Mouse (Mus musculus) v-Abl transformed pro-B cells (cell line): ENCODE results near the gene Ino80d.
"Not testable (repeated sequence)": the region's sequence is repeated elsewhere in the genome, so short reads cannot be mapped to it uniquely, and the experiment has no call there.

ENCODE experiments used
- in situ Hi-C, 2 experiments: fragments of 400-800 bp; cut with MboI; formaldehyde crosslinking; loops; one replicate each; pipeline ENCODE4 v1.15.1; 2025; ENCODE audit not compliant: unreplicated experiment in 2 of 2

Ino80d gene

DNA sequence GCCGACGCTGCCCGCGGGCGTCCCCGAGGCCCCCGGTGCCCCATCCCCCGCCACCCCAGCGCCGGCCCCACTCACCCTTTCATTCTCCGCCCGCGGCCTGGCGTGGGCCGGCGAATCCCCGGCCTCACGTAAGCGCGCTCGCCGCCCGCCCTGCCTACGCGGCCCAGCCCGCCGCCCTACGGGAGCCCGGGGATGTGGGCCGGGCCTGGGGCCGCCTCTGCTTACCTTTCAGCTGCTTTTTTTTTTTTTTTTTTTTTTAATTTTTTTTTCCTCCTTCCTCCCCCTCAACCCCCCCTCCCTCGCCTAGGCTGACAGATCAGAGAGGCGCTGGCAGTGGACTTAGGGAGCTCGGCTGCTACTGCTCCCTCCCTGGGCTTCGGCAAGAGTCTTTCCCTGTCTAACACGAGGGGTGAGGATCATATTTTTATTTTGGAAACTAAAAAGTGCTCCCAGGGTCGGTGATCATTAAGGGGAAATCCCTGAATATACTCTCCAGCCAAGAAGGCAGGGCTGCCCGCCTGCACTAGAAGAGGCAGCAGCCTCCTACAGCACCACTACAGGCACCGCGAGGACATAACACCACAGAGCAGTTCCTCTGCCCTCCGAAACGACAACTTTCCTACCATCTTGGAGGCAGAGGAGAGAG, at the start of gene Ino80d:
Gene Ino80d (minus strand): TSS at position 532 of the 646 bp plus-strand sequence.
- in situ Hi-C loops: no loop called here

DNA sequence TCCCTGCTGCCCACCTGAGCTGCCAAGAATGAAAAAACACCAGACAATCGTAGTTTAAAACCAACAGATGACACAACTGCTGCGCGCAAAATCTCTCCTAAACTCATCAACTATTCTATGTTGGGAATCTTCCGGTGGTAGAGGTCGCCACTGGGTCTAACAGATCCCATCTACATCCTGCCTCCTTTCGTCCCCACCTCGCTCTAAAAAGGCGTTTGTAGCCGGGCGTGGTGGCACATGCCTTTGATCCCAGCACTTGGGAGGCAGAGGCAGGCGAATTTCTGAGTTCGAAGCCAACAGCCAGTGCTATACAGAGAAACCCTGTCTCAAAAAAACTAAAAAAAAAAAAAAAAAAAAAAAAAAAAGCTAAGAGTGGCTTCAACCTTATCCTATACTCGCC, 25.8 kb upstream of the Ino80d start:
- in situ Hi-C loops: no loop called here

DNA sequence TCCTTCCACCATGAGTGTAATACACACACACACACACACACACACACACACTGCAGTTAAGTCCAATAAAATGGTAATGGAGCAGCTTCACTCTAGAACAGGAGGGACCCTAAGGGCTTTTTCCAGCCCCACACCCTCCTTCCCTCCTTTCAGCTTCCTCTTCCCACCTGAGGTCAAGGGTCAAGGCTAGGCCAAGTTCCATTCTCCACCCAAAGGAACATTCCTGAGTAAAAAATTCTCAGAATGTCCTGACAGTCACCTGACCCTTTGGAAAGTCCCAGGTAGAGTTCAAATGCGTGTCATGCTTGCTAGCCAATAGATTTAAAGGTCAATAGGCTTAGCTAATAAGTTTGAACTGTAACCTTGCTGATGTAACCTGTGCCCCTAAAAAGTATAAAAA, 24.1 kb upstream of the Ino80d start:
- in situ Hi-C loops: not testable (repeated sequence)

DNA sequence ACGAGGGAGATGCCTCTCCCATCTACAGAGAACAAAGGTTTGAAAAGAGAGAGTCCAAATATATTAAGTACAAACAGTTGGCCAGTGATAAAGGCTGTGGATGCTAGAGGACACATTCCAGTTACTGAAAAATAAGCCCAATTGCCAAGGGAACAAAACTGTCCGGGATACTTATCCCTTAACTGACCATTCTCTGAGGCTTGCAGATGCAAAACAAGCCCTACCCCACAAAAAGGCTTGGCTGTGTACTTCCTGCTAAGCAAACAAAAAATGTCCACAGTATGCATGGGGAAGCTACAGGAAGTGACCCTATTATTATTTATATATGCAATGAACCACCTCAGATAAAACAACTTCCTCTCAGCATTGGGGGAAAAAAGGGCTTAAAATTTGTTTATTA, 23.5 kb upstream of the Ino80d start:
- in situ Hi-C loops: no loop called here

DNA sequence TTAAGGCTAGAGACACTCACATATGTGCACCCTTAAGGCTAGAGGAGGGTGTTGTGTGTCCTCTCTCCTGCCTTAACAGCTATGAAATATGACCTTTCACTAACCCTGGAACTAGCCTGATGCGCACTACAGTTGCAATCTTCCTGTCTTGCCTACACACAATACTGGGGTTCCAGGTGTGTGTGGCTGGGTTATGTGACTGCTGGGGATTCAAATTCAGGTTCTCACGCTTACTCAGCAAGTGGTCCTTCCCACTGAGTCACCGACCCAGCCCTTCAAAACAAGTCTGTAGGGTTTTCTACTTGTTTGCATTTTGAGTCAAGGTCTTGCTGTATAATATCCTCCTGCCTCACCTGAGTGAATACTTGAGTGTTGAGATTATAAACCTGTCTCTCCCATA, 20.1 kb upstream of the Ino80d start:
- in situ Hi-C loops: no loop called here

DNA sequence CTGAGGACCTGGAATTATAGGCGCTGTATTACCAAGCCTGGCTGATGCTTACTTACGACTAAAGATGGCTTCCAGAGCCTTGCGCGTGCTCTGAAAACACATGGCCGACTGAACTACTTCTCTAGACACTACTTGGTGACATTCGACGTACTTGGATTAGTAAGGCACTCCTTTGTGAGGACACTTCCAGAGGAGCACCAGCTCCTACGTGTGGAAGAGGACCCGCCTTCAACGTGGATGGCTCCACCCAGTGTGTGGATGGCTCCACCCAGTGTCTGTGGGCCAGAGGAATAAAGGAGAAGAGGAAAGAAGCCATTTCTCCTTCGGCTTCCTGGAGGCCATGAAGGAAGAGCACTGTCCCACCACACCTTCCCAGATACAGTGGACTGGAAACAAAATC, 17.3 kb upstream of the Ino80d start:
- in situ Hi-C loops: no loop called here

DNA sequence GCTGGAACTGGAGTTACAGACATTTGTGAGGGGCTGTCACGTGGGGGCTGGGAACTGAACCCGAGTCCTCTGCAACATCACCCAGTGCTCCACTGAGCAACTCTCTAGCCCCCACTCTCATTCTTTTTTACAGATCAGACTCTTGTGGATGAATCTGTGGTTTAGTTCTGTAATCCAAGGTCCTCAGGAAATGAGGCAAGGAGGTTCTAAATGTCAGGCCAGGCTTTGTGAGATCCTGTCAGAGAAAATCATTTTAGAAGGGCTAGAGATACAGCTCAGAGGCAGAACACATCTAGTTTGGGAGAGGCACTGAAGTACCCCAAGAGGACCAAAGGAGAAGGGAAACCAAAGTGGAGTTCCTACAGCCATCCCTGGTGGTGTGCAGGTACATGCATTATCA, 16.4 kb upstream of the Ino80d start:
- in situ Hi-C loops: no loop called here

DNA sequence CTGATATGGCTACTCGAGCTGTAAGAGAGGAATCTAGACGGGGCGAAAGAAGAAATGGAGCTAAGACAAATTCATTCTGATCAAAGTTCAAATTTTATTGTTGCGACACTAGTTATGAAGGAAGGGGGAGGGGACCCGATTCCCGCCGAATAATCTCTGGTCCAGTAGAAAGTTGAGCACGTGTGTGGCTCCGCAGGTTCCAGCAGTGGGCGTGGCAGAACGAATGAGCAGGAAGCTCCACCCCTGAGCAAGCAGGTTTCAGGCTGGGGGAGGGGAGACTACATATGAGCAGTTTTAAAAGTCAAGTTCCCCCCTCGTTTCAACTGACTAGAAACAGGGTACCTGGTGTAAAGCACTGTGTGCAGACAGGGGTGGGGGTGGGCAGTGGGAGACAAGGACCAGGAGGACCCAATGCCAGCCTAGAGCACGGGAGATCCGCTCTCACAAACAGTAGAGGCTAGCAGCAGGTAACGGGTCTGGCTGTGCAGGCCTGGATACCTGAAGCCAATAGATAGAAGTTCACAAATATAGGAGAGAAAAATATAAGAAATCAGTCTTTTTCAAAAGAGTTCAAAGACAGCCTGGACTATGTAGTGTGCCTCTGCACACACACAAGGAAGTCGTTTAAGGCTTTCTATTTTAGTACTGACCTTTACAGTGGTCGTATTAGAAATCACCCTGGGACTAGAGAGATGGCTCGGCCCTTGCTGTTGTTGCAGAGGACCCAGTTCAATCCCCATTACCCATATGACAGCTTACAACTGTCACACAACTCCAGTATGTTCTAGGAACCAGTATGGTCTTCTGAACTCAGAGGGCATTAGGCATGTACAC, 15.6 kb upstream of the Ino80d start:
- in situ Hi-C loops: no loop called here

DNA sequence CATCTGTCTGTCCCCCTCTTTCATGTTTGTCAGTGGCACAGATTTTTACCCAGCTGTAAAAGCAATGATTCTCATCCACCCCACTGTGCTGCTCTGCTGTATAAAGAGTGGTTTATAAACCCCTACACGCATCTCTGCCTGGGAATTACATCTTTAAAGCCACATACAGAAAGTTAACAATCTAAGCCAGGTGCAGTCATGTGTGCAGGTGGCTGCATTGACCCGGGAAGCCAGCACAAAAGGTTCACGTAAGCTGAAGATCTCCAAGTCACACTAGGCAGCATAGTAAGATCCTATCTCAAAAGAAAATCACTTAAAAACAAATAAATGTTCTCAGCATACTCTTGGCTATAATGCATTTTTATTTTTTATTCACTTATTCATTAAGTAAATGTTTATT, 14.8 kb upstream of the Ino80d start:
- in situ Hi-C loops: no loop called here

DNA sequence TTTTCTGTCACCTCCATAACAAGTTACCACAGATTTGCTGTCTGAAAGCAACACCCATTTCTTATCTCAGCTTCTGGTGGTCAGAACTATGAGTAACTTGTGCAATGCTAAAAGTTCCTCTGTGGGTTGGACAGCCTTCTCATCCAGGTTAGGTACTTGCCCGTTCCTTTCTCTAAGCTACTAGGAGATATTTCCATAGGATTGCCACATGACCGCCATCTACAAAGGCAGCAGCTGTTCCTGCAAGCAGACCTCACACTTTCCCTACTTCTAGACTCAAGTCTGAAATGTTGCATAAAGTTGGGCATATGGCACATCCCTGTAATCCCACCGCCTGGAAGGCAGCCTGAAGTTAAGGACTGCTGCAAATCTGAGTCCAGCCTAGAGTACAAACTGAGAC, 11.7 kb upstream of the Ino80d start:
- in situ Hi-C loops: no loop called here

DNA sequence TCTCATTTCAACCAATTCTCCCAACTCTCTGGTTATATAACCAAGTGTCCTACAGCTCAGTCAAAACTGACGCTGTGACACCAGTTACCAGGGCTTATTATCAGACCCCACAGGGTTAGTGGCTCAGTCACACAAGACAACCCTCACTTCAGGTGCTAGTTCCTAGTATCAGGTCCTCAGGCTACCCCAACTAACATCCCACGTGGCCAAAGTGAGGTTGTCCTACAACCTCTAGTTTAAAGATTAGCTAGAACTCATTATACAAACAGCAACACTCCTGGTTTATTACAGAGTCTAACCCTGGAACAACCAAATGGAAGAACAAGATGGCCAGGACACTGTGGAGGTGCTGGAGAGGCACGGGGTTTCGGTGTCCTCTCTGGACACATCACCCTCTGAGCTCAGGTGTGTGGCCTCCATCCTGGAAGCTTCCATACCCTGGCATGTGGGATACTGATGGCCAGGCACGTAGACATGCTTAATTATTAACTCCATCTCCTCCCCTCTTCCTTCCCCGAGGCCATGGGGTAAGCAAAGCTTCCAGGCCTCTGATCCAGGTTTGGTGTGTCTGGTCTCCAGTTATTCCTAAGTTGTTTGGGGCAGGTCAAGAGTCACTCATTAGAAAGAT, 9.5 kb upstream of the Ino80d start:
- in situ Hi-C loops: no loop called here

DNA sequence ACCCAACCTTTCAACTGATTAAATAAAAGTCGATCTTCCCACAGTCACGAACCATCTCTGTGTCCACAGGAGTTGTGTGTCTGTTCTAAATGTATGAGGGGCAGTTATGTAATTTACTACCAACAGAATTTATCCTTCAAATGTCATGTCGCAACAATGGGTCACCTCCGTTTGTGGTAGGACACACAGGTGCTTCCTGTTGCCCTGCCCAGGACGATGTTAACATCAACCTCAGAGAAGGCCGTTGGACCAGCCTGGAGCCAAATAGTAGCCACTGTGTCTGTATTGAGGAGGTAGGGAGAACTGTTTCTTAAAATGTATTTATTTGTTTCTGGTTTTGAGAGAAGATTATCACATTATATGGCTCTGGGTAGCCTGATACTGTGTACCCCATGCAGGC, 7.5 kb upstream of the Ino80d start:
- in situ Hi-C loops: no loop called here

DNA sequence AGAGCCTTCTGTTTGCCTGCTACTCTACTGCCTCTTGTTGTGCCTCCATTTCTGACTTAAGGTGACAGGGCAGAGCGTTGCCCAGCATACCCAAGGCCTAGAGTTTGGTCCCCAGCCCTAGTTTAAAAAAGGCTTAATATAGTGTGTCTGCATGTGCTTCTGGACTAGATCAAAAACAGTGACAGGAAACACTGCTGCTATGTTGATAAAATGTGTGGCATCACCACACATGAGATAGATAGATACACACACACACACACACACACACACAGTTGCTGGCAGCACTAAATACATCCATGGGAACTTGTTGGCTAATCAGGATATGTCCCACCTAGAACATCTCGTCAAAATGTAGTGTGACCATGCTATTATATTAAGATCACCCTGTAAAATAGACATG, 5.9 kb upstream of the Ino80d start:
- in situ Hi-C loops: no loop called here

DNA sequence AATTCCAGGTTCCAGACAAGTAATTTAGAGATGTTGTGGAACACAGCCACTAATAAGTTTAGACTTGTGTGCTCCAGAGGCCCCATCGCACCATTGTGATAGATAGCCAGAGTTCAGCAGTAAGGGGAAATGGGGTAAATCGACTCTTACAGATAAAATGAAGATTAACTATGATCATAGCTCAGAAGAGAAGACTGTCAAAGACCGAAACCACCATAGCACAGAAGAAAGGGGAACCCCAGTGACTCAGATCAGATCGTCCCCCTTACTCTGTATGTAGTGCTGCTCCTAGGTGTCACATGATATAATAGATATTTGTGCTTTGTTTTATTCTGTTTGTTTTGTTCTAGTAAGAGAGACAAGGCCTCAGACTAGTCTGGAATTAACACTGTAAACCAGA, 5.2 kb upstream of the Ino80d start:
- in situ Hi-C loops: loop anchor here in 1 of 2 experiments (5.0 kb wide), 1 partner anchor 58 kb away; the partner anchor contains the start of genes Eef1b2 and Ndufs1

DNA sequence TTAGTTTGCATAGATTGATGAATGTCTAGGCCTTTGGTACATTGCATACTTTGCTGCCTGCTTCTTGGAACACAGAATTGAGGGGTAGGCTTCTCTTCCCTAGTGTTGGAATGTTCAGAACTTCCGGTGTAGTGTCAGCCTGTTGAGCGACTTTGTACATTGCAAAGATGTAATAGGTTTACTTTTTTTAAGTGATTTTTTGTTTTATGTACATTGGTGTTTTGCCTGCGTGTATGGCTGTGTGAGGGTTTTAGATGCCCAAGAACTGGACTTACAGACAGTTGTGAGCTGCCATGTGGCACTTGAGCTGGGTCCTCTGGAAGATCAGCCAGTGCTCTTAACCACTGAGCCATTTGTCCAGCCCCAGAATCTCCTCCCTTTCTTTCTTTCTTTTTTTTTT, 1.1 kb upstream of the Ino80d start:
- in situ Hi-C loops: loop anchor here in 1 of 2 experiments (5.0 kb wide), 1 partner anchor 62 kb away; the partner anchor contains the start of genes Eef1b2 and Ndufs1

DNA sequence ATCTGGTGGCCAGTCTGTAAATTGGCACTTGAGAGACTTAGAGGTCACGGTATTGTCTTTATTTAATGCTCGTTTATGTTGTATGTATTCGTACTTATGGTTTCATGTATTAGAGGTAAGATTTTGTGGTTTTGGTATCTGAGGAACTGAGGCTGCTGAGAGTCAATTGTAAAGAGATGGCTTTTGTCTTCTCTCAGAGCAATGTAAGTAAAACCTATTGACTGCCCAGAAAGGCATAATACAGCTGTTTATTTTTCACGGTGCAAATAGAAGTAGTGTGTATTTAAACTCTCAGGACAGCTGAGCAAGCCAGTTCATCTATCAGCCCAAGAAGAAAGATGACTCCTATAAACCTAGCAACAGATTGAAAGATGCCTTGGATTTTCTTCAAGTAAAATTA, 629 bp upstream of the Ino80d start:
- in situ Hi-C loops: loop anchor here in 1 of 2 experiments (5.0 kb wide), 1 partner anchor 62 kb away; the partner anchor contains the start of genes Eef1b2 and Ndufs1

DNA sequence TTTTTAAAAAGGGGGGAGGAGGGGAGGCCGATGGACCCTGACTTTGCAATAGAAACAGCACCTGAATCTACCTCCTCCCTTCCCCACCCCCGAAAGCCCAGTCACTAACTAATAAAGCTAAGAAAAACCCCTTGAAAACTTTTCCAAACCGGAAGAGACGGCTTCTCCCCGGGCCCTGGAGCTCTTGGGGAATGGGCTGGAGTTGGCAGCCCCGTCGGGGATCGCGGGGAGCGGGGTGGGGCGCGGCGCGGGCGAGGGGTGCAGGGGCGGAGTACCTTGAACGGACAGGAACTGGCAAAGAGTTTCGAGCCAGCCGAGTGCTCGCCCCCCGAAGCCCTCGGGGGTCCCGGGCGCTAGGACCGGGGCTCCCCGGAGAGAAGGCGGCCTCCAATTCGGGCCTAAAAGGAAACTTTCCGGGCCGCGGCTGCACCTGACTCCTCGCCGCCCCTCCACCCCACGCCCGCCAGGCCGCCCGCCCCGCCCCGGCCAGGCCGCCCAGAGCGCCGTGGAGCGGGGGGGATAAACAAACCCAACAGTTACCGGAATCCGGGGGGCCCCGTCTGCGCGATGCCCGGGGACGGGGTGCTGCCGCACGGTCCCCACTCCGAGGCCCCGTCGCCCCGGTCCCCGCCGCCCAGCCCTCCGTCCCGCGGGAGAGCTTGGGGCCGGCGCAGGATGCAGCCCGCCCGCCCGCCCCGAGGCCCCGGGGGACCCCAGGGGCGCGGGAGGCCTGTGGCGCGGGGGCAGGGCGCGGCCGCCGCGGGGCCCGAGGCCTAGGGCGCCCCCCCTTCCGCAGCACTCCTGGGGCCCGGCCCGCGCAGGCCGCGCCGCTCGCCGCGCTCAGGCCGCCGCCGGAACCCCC, 962 bp downstream of the Ino80d start:
- in situ Hi-C loops: no loop called here

DNA sequence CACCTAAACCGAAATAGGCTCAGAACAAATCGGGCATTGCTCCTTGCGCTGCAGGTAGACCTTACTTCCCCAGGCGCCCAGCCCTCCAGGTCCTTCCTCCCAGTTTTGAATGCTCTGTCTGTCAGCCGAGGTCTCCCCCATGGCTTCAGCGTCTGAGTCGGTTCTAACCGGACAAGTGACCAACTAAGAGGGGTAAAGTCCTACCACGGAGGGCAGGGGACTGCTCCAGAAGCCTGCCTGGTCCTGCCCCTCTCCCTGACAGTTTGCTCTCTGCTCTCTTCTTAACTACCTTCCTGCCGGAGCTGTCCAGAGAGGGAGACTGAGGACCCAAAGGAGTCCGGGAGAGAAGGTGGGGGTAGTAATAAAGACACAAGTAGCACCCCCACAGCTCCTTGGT, 1.6 kb downstream of the Ino80d start:
- in situ Hi-C loops: no loop called here

DNA sequence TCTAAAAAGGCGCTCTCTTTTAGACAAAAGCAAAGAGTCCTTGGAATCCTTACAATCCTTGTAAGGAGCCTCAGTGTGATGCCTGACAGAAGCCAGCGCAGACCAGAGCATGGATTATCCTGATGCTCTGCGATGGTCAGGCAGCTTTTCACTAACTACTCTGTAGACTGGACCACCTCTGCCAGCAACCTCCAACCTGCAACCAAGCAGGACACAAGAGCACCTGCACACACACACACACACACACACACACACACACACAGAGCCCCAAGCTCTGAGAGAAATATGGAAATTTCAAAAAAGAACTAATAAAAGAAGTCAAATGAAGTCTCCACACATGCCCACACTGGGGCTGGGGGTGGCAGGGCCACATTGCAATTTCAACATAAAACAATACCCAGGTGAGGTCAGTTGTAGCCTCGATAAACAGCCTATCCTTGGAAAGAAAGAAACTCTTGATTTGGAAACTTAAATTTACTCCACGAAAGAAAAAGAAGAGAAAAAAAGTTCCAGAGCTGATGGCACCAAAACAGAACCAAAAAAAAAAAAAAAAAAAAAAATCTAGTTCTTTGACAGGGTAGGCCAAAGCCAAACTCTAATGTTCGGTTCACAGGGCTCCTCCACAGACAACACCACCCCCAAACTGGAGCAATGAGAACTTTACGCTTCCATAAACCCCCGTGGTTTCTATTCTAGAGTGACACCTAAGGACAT, 2.2 kb downstream of the Ino80d start:
- in situ Hi-C loops: no loop called here
